Mouse (Mus musculus) liver, postnatal 0 days (tissue): ENCODE measurements around the gene Mmp15. TPM values are rescaled to one million over a fixed set of nuclear protein-coding genes. Genes with fewer than 3 reads are reported as not detected.
A peak's percentile ranks its signal among the peaks of the same experiment; 100 is the strongest.

Source experiments
- ATAC-seq: fragments of 200-750 bp; cut with Nextera tagmentation; 2 replicates; pipeline ENCODE4 v1.8.0; 2017; ENCODE audit warnings: mild to moderate bottlenecking, moderate library complexity
- DNase-seq: peaks from one replicate; pipeline ENCODE4 v3.0.0-alpha.2; 2016
- H3K27ac ChIP-seq: fragments of 300-500 bp; sonication (generic); 2 replicates; pipeline ENCODE4 v1.5.1; 2014; ENCODE audit warnings: antibody characterized with exemption, moderate library complexity, mild to moderate bottlenecking, low read depth
- H3K27me3 ChIP-seq: fragments of 300-500 bp; sonication (generic); 2 replicates; pipeline ENCODE4 v1.6.1; 2014; ENCODE audit warnings: low read length, control low read depth, mixed read lengths; ENCODE audit not compliant: insufficient read depth
- H3K36me3 ChIP-seq: fragments of 300-500 bp; sonication (generic); replicated peaks from 2 replicates; pipeline ENCODE4 v1.6.1; 2014; ENCODE audit warnings: mild to moderate bottlenecking, control low read depth, low read length, moderate library complexity, mixed read lengths; ENCODE audit not compliant: insufficient read depth
- H3K4me1 ChIP-seq: fragments of 300-500 bp; sonication (generic); 2 replicates; pipeline ENCODE4 v1.6.1; 2014; ENCODE audit warnings: antibody characterized with exemption, mild to moderate bottlenecking, control low read depth; ENCODE audit not compliant: insufficient read depth
- H3K4me2 ChIP-seq: fragments of 300-500 bp; sonication (generic); 2 replicates; pipeline ENCODE4 v1.6.1; 2014; ENCODE audit warnings: low read depth, mild to moderate bottlenecking, low read length, moderate library complexity, mixed read lengths
- H3K4me3 ChIP-seq: fragments of 300-500 bp; sonication (generic); 2 replicates; pipeline ENCODE4 v1.5.1; 2014; ENCODE audit warnings: low read depth, low read length
- H3K9ac ChIP-seq: fragments of 300-500 bp; sonication (generic); replicated peaks from 2 replicates; pipeline ENCODE4 v1.6.1; 2014; ENCODE audit warnings: mild to moderate bottlenecking, moderate library complexity
- H3K9me3 ChIP-seq: fragments of 300-500 bp; sonication (generic); 2 replicates; pipeline ENCODE4 v1.6.1; 2016; ENCODE audit warnings: mild to moderate bottlenecking, control low read depth, low read length, mixed read lengths
- CTCF ChIP-seq: sonication (generic); IDR thresholded peaks from 2 replicates; pipeline ENCODE4 v1.5.1; 2016; ENCODE audit warnings: antibody characterized with exemption, low read depth
- EP300 ChIP-seq: IDR thresholded peaks from 2 replicates; pipeline ENCODE4 v1.6.1; 2016; ENCODE audit warnings: antibody characterized with exemption, low read depth, mild to moderate bottlenecking
- WGBS: fragments of 180-500 bp; shearing (Covaris S2); extraction: QIAGEN DNeasy Blood & Tissue Kit; methylation state at CpG from one replicate; pipeline ENCODE4 v1.1.7; 2014; ENCODE audit not compliant: insufficient replicate concordance; 5-methylcytosine and 5-hydroxymethylcytosine counted together
- polyA plus RNA-seq: library from polyadenylated mRNA; unstranded; fragments of >200 nt; fragmentation: Nextera tagmentation; extraction: Ambion mirVana; gene quantifications from 2 replicates; pipeline ENCODE4 v1.2.1, GENCODE M21; 2015

Mmp15 gene
- polyA plus RNA-seq, 1 experiment from 2014 or later = 0.66 TPM

DNA sequence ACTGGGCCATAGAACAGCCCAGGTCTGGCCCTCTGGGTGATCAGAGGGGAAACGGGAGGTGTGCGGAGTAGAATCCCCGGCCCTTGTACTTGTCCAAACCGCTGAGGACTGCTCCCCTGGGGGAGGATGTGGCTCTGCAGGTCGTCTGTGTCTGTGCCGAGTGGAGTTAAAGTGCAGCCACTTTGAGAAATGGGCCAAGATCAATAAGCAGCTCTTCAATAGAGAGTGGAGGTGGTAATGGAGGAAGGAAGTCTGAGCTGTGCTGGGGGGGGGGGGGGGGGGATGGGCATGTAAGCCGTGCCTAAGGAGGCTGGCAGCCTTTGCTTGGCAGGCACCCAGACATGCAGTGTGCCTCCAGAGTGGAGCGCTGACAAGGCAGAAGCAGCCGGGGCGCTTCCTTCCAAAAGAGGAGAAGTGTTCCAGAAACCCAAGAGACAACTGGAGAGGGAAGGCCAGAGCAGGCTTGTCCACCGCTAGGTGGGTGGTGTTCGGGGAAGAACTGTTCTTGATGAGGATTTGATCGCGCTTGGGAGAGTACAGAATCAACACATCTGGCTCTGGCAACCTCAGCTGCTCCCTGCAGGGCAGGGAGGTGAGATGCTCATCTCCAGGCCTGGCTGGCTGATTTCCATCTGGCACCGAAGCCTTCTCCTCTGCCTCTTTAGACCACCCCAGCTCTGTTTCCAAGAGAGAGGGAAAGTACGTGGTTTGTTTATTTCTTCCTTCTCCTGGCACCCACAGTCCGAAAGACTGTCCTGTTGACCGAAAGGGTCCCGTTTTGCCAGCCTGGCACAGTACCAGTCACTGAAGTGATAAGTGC is 3.0 kb upstream of the Mmp15 start:
- Histone ChIP-seq H3K9me3 (no peaks in the 10 kb centered on the region), H3K36me3 (peaks cover 7% of the 10 kb centered on the region), H3K4me2 (no peak overlapping the region), H3K27ac (no peak overlapping the region), H3K9ac (no peak overlapping the region), H3K27me3 (peaks cover 32% of the 10 kb centered on the region), H3K4me1 (peaks cover 11% of the 10 kb centered on the region), H3K4me3 (no peak overlapping the region)
- no peak for DNase-seq
- no peak for TF ChIP-seq CTCF
- TF ChIP-seq EP300 = no peak
- no peak for ATAC-seq
- 52% methylated on average over 19 of the region's 19 CpGs for WGBS

- 5% methylated on average over 15 of the region's 15 CpGs for WGBS
- DNase-seq = no peak
- no peak overlapping the region for H3K9ac ChIP-seq
- no peak overlapping the region for H3K27ac ChIP-seq
- H3K9me3 ChIP-seq = no peaks in the 10 kb centered on the region
- TF ChIP-seq EP300 (no peak), CTCF (peak; percentile 31; the same call in 1 of the 2 replicates)
- H3K36me3 ChIP-seq = no peaks in the 10 kb centered on the region
- H3K4me2 ChIP-seq = peak overlapping the region; percentile 85
- H3K4me3 ChIP-seq = peak overlapping the region; percentile 57; the same call in 1 of the 2 replicates
- ATAC-seq = no peak
- H3K27me3 ChIP-seq = peaks cover 39% of the 10 kb centered on the region
- peaks cover 11% of the 10 kb centered on the region for H3K4me1 ChIP-seq
These were observed 607 bp upstream of the Mmp15 start for GRCm38 (mm10) chr8:95351461-95351860.

- peak; percentile 38 for DNase-seq
- no peak for TF ChIP-seq CTCF
- TF ChIP-seq EP300 = no peak
- H3K27me3 ChIP-seq = peaks cover 39% of the 10 kb centered on the region
- H3K9me3 ChIP-seq = no peaks in the 10 kb centered on the region
- ATAC-seq = peak; percentile 41
- H3K4me2 ChIP-seq = peak overlapping the region; percentile 85
- peaks cover 11% of the 10 kb centered on the region for H3K4me1 ChIP-seq
- WGBS = 6% methylated on average over 61 of the region's 62 CpGs
- no peak overlapping the region for H3K27ac ChIP-seq
- peak overlapping the region; percentile 57 for H3K9ac ChIP-seq
- H3K36me3 ChIP-seq = no peaks in the 10 kb centered on the region
- peak overlapping the region; percentile 57 for H3K4me3 ChIP-seq
These were observed 1.1 kb downstream of the Mmp15 start for GRCm38 (mm10) chr8:95352871-95353866.

GRCm38 (mm10) chr8:95354606-95355005 is 2.5 kb downstream of the Mmp15 start:
- Histone ChIP-seq H3K9me3 (no peaks in the 10 kb centered on the region), H3K4me1 (peaks cover 21% of the 10 kb centered on the region), H3K27ac (no peak overlapping the region), H3K9ac (no peak overlapping the region), H3K27me3 (peaks cover 39% of the 10 kb centered on the region), H3K36me3 (no peaks in the 10 kb centered on the region), H3K4me2 (no peak overlapping the region), H3K4me3 (no peak overlapping the region)
- TF ChIP-seq CTCF = no peak
- TF ChIP-seq EP300 = no peak
- 80% methylated on average over 2 of the region's 2 CpGs for WGBS
- ATAC-seq (no peak), DNase-seq (no peak)

GRCm38 (mm10) chr8:95358550-95359411 is 6.7 kb downstream of the Mmp15 start:
- peaks cover 22% of the 10 kb centered on the region for H3K4me1 ChIP-seq
- WGBS = 50% methylated on average over 8 of the region's 8 CpGs
- no peaks in the 10 kb centered on the region for H3K36me3 ChIP-seq
- no peak for DNase-seq
- no peak for ATAC-seq
- H3K27ac ChIP-seq = no peak overlapping the region
- H3K27me3 ChIP-seq = peaks cover 9% of the 10 kb centered on the region
- no peak overlapping the region for H3K4me2 ChIP-seq
- H3K9me3 ChIP-seq = no peaks in the 10 kb centered on the region
- no peak for TF ChIP-seq CTCF
- no peak for TF ChIP-seq EP300
- H3K9ac ChIP-seq = no peak overlapping the region
- no peak overlapping the region for H3K4me3 ChIP-seq
